Mouse (Mus musculus) forebrain, embryonic 12.5 days (tissue): ENCODE measurements around the gene Adamts17. TPM values are rescaled to one million over a fixed set of nuclear protein-coding genes. Genes with fewer than 3 reads are reported as not detected.

ENCODE experiments used
- ATAC-seq: fragments of 200-750 bp; cut with Nextera tagmentation; 2 replicates; pipeline ENCODE4 v1.8.0; 2017; ENCODE audit warnings: moderate TSS enrichment; ENCODE audit not compliant: low FRiP score
- H3K27ac ChIP-seq: fragments of 300-500 bp; sonication (generic); 2 replicates; pipeline ENCODE4 v1.5.1; 2016; ENCODE audit warnings: mild to moderate bottlenecking
- H3K27me3 ChIP-seq: fragments of 300-500 bp; sonication (generic); 2 replicates; pipeline ENCODE4 v1.6.1; 2016; ENCODE audit warnings: mild to moderate bottlenecking
- H3K36me3 ChIP-seq: fragments of 300-500 bp; sonication (generic); replicated peaks from 2 replicates; pipeline ENCODE4 v1.6.1; 2016; ENCODE audit warnings: mild to moderate bottlenecking
- H3K4me1 ChIP-seq: fragments of 300-500 bp; sonication (generic); 2 replicates; pipeline ENCODE4 v1.6.1; 2016
- H3K4me2 ChIP-seq: fragments of 300-500 bp; sonication (generic); 2 replicates; pipeline ENCODE4 v1.6.1; 2016; ENCODE audit warnings: mild to moderate bottlenecking, moderate library complexity
- H3K4me3 ChIP-seq: fragments of 300-500 bp; sonication (generic); replicated peaks from 2 replicates; pipeline ENCODE4 v1.5.1; 2016; ENCODE audit warnings: mild to moderate bottlenecking
- H3K9ac ChIP-seq: fragments of 300-500 bp; sonication (generic); 2 replicates; pipeline ENCODE4 v1.6.1; 2016; ENCODE audit warnings: mild to moderate bottlenecking
- H3K9me3 ChIP-seq: fragments of 300-500 bp; sonication (generic); 2 replicates; pipeline ENCODE4 v1.6.1; 2016
- WGBS: fragments of 180-500 bp; shearing (Covaris S2); methylation state at CpG from one replicate; pipeline ENCODE4 v1.1.7; 2016; 5-methylcytosine and 5-hydroxymethylcytosine counted together
- polyA plus RNA-seq: library from polyadenylated mRNA; unstranded; fragments of >200 nt; fragmentation: Nextera tagmentation; extraction: Ambion mirVana; gene quantifications from 2 replicates; pipeline ENCODE4 v1.2.1, GENCODE M21; 2016

The Adamts17 gene
- polyA plus RNA-seq, 1 experiment from 2014 or later, result 2.1 TPM

DNA sequence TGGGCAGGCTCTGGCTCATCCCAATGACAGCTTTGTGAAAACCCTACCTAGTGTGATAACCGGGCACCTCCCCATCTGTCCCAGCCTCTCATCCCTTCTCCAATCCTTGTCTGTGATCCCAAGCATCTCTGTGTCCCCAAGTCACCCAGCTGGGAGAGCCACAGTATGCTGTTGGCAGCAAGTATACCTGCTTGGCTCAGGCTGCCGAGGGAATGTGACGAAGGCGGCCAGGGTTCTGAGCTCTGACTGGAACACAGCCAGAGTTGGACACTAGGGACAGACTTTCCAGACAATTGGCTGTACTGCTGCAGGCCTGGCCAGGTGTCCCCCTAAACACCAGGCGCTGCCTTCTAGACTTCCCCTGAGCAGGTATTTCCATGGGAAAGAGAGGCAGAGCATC is 63.5 kb downstream of the Adamts17 start:
- no peaks in the 10 kb centered on the region for H3K27me3 ChIP-seq
- H3K9me3 ChIP-seq, result no peaks in the 10 kb centered on the region

DNA sequence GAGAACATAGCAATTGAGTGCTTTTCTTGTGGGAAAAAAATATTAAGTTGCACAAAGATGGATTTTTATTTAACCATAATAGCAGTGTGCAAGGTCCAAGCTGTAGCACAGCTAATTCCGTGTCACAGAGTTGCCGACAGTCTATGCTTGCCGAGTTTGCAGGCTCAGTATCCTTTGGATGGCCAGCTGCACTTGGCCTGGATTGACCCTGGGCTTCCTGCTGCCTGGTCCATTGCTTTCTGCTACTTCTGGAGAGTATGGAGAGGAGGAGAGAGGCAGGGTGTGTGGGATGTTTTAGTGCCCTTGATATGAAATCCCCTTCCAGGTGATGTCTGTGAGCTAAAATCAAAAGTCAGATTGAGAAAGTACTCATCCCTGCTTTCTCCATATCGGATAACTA is 66.4 kb downstream of the Adamts17 start:
- no peak overlapping the region for H3K4me3 ChIP-seq
- H3K4me1 ChIP-seq, result no peaks in the 10 kb centered on the region
- H3K36me3 ChIP-seq, result no peaks in the 10 kb centered on the region
- no peak overlapping the region for H3K9ac ChIP-seq
- ATAC-seq, result no peak
- no peak overlapping the region for H3K4me2 ChIP-seq
- H3K9me3 ChIP-seq, result no peaks in the 10 kb centered on the region
- 82% methylated on average over 4 of the region's 4 CpGs for WGBS
- H3K27me3 ChIP-seq, result no peaks in the 10 kb centered on the region
- no peak overlapping the region for H3K27ac ChIP-seq

More for the DNA sequence above, 63.5 kb downstream of the Adamts17 start:
- Histone ChIP-seq H3K9ac (no peak overlapping the region), H3K36me3 (no peaks in the 10 kb centered on the region), H3K4me3 (no peak overlapping the region), H3K4me1 (no peaks in the 10 kb centered on the region), H3K27ac (no peak overlapping the region), H3K4me2 (no peak overlapping the region)
- WGBS, result 93% methylated on average over 5 of the region's 5 CpGs
- no peak for ATAC-seq

DNA sequence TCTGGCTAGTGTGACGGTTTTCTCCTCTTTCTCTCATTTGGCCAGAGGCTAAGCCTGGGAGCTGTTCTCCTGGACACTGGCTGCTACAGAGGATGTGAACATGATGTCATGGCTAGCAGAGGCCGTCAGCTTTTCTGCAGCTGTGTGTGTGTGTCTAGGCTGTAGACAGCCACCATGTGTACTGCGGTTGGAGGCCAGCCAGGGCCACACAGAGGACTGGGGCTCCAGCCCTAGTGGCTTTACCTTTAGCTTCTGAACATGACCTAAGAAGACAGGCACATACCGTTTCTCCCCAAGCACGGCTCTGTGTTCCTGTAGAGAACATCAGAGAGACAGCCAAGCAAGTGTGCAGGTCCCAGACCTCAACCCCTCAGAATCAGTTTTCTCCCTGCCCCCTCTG is 73.3 kb downstream of the Adamts17 start:
- Histone ChIP-seq H3K9me3 (no peaks in the 10 kb centered on the region), H3K9ac (no peak overlapping the region), H3K4me2 (no peak overlapping the region), H3K27me3 (no peaks in the 10 kb centered on the region), H3K4me1 (peaks cover 7% of the 10 kb centered on the region), H3K4me3 (no peak overlapping the region), H3K27ac (no peak overlapping the region), H3K36me3 (no peaks in the 10 kb centered on the region)
- no peak for ATAC-seq
- 65% methylated on average over 5 of the region's 5 CpGs for WGBS

GRCm38 (mm10) chr7:66923595-66923994 is 84.1 kb downstream of the Adamts17 start:
- Histone ChIP-seq H3K36me3 (no peaks in the 10 kb centered on the region), H3K4me3 (no peak overlapping the region), H3K9ac (no peak overlapping the region), H3K4me1 (no peaks in the 10 kb centered on the region), H3K4me2 (no peak overlapping the region), H3K27ac (no peak overlapping the region), H3K9me3 (no peaks in the 10 kb centered on the region), H3K27me3 (no peaks in the 10 kb centered on the region)
- no peak for ATAC-seq
- WGBS, result 99% methylated on average over 3 of the region's 3 CpGs

DNA sequence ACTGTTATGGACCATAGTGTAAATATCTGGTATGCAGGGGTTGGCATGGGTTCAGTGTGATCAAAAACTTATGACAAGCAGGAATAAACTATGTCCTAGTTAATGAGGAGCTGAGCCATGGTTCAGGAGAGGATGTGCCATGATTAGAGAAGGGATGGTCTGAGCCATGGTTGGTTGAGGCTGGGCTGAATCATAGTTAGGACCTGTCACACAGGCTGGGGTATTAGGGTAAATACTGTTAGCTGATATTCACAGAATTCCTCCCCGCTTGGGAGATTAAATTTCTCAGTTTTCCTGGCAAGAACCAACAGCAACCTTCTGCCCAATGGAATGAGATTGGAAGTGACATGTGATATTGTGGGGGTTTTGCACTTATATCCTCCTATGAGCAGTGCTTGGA is 84.6 kb downstream of the Adamts17 start:
- Histone ChIP-seq H3K4me2 (no peak overlapping the region), H3K4me1 (no peaks in the 10 kb centered on the region), H3K27me3 (no peaks in the 10 kb centered on the region), H3K9me3 (no peaks in the 10 kb centered on the region), H3K36me3 (no peaks in the 10 kb centered on the region), H3K27ac (no peak overlapping the region), H3K9ac (no peak overlapping the region), H3K4me3 (no peak overlapping the region)
- 86% methylated on average over 1 of the region's 1 CpGs for WGBS
- ATAC-seq, result no peak

GRCm38 (mm10) chr7:66929263-66929662 is 89.7 kb downstream of the Adamts17 start:
- H3K27me3 ChIP-seq, result no peaks in the 10 kb centered on the region
- no peak overlapping the region for H3K9ac ChIP-seq
- ATAC-seq, result no peak
- 73% methylated on average over 6 of the region's 6 CpGs for WGBS
- H3K4me2 ChIP-seq, result no peak overlapping the region
- 0 out of 2 replicates have a peak, but pooled peaks cover 2% of the 10 kb centered on the region for H3K4me1 ChIP-seq
- H3K27ac ChIP-seq, result no peak overlapping the region
- no peaks in the 10 kb centered on the region for H3K36me3 ChIP-seq
- H3K4me3 ChIP-seq, result no peak overlapping the region
- H3K9me3 ChIP-seq, result no peaks in the 10 kb centered on the region

DNA sequence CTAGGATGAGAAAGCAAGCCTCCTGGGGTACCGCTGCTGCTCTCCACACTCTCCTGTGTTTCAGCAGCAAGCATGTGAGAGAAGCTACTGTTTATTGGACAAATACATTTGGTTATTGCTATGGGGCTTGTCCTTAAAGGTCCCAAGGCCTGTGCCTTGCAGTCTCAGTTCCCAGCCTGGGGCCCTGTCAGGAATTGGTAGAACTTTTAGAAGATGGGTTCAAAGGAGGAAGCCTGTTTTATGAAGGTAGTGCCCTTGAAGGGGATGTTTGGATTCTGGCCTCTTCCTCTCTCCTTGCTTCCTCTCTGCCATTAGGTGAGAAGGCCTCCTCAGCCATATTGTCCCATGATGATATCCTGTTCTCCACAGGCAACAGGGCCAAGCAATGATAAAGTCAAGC is 91.8 kb downstream of the Adamts17 start:
- 97% methylated on average over 1 of the region's 1 CpGs for WGBS
- ATAC-seq, result no peak
- Histone ChIP-seq H3K36me3 (no peaks in the 10 kb centered on the region), H3K9ac (no peak overlapping the region), H3K4me2 (no peak overlapping the region), H3K27me3 (no peaks in the 10 kb centered on the region), H3K27ac (no peak overlapping the region), H3K4me1 (0 out of 2 replicates have a peak, but pooled peaks cover 7% of the 10 kb centered on the region), H3K9me3 (no peaks in the 10 kb centered on the region), H3K4me3 (no peak overlapping the region)

DNA sequence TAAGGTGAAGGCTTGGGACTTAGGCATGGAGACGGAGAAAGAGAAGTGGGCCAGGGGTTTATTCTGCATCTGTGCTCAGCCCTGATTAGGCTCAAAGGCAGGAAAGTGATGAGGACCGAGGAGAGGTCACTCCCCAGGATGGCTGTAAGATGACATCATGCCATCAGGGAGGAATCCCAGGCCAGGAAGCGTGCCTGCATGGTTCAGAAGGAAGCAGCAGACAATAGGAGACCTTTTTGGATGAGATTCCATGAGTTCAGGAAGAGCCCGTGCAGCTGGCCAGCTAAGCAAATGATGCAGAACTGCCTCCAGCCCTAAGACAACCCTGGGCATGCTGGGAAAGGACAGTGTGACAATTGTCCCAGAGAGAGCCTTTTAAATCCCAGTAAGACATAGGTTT is 93.7 kb downstream of the Adamts17 start:
- Histone ChIP-seq H3K4me1 (0 out of 2 replicates have a peak, but pooled peaks cover 7% of the 10 kb centered on the region), H3K9ac (no peak overlapping the region), H3K36me3 (no peaks in the 10 kb centered on the region), H3K27ac (no peak overlapping the region), H3K9me3 (no peaks in the 10 kb centered on the region), H3K4me3 (no peak overlapping the region), H3K27me3 (no peaks in the 10 kb centered on the region), H3K4me2 (no peak overlapping the region)
- WGBS, result 47% methylated on average over 4 of the region's 4 CpGs
- ATAC-seq, result no peak

- H3K4me3 ChIP-seq, result no peak overlapping the region
- no peak overlapping the region for H3K9ac ChIP-seq
- H3K4me2 ChIP-seq, result no peak overlapping the region
- ATAC-seq, result no peak
- 45% methylated on average over 6 of the region's 6 CpGs for WGBS
- no peaks in the 10 kb centered on the region for H3K36me3 ChIP-seq
- no peaks in the 10 kb centered on the region for H3K27me3 ChIP-seq
- no peaks in the 10 kb centered on the region for H3K9me3 ChIP-seq
- no peak overlapping the region for H3K27ac ChIP-seq
- H3K4me1 ChIP-seq, result peaks cover 12% of the 10 kb centered on the region
These were observed 94.5 kb downstream of the Adamts17 start for GRCm38 (mm10) chr7:66934062-66934461.

GRCm38 (mm10) chr7:66935041-66935440 is 95.5 kb downstream of the Adamts17 start:
- no peak for ATAC-seq
- Histone ChIP-seq H3K9me3 (no peaks in the 10 kb centered on the region), H3K9ac (no peak overlapping the region), H3K27ac (no peak overlapping the region), H3K4me3 (no peak overlapping the region), H3K4me2 (no peak overlapping the region), H3K4me1 (peaks cover 19% of the 10 kb centered on the region), H3K36me3 (no peaks in the 10 kb centered on the region), H3K27me3 (no peaks in the 10 kb centered on the region)
- WGBS, result 92% methylated on average over 6 of the region's 6 CpGs

- H3K36me3 ChIP-seq, result no peaks in the 10 kb centered on the region
- H3K4me1 ChIP-seq, result peaks cover 19% of the 10 kb centered on the region
- H3K4me3 ChIP-seq, result no peak overlapping the region
- no peak overlapping the region for H3K4me2 ChIP-seq
- ATAC-seq, result no peak
- no peaks in the 10 kb centered on the region for H3K9me3 ChIP-seq
- no peak overlapping the region for H3K9ac ChIP-seq
- H3K27ac ChIP-seq, result no peak overlapping the region
- no peaks in the 10 kb centered on the region for H3K27me3 ChIP-seq
- WGBS, result 89% methylated on average over 8 of the region's 8 CpGs
These were observed 96.7 kb downstream of the Adamts17 start for GRCm38 (mm10) chr7:66936042-66936755.

DNA sequence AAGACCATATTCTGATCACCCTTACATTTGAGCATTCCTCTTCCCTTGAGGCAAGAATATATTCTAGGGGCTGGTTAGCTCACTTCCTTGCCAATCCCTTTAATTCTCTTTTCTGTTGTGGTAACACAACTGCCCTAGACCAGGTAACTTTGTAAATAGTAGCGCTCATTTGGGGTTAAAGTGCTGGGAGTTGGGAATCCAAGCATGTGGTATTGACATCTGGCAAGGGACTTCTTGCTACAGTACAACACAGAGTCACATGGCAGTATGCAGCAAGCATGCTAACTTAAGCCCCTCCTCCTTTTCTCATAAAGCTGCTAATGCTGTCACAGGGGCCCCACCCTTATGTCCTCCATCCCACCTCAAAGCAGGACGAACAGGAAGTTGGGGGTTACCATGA is 97.4 kb downstream of the Adamts17 start:
- H3K4me3 ChIP-seq, result no peak overlapping the region
- no peaks in the 10 kb centered on the region for H3K27me3 ChIP-seq
- H3K36me3 ChIP-seq, result no peaks in the 10 kb centered on the region
- WGBS, result 78% methylated on average over 2 of the region's 2 CpGs
- H3K4me2 ChIP-seq, result no peak overlapping the region
- peaks cover 19% of the 10 kb centered on the region for H3K4me1 ChIP-seq
- H3K9ac ChIP-seq, result no peak overlapping the region
- no peaks in the 10 kb centered on the region for H3K9me3 ChIP-seq
- no peak for ATAC-seq
- no peak overlapping the region for H3K27ac ChIP-seq

GRCm38 (mm10) chr7:66938988-66939783 is 99.7 kb downstream of the Adamts17 start:
- Histone ChIP-seq H3K27ac (no peak overlapping the region), H3K27me3 (no peaks in the 10 kb centered on the region), H3K4me3 (no peak overlapping the region), H3K9ac (no peak overlapping the region), H3K9me3 (no peaks in the 10 kb centered on the region), H3K4me1 (peaks cover 17% of the 10 kb centered on the region), H3K4me2 (no peak overlapping the region), H3K36me3 (no peaks in the 10 kb centered on the region)
- no peak for ATAC-seq
- 53% methylated on average over 13 of the region's 13 CpGs for WGBS
